Mouse (Mus musculus) stomach, postnatal 0 days (tissue): ENCODE measurements at regions not wholly inside any gene's neighbourhood (a gene's known extent, or its start where the extent isn't known, plus 50 kb on each side); places are given as distances from the start of the nearest gene placed in this dataset.

Experiments used
- CTCF ChIP-seq: IDR thresholded peaks from 2 replicates; pipeline ENCODE4 v1.5.1; 2016; ENCODE audit warnings: antibody characterized with exemption, low read depth, mild to moderate bottlenecking, moderate library complexity
- EP300 ChIP-seq: optimal IDR thresholded peaks from 2 replicates; pipeline ENCODE3; 2016; ENCODE audit warnings: antibody characterized with exemption

DNA sequence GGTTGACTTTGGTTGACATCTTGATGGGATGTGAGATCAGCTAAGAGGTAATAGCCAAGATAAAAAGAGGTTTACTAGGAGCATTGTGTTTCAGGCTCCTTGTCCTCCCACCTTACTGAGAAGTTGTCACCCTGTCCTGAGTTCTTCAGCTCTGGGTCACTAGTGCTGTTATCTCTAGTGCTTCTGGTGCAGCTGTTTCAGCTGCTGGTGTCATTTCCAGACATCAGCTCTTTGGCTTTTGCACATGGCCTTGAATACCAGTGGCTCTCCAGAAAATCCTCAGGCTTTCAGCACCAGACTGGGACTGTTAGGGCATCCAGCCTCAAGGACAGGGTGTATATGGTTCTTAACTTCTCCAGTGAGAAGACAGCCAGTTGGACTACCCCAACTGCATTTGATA is 697.9 kb upstream of the Ncam2 start:
- TF ChIP-seq EP300 (no peak), CTCF (no peak)
